Mouse (Mus musculus) myocyte (in vitro differentiated cells): ENCODE data around the gene Tpsab1. TPM values are rescaled to one million over a fixed set of nuclear protein-coding genes. Genes with fewer than 3 reads are reported as not detected.

Experiments used
- H3K27me3 ChIP-seq: one replicate; pipeline ENCODE4 v1.6.1; 2011; ENCODE audit not compliant: control insufficient read depth, insufficient read depth, insufficient read length
- H3K36me3 ChIP-seq: one replicate; pipeline ENCODE4 v1.6.1; 2011; ENCODE audit not compliant: control insufficient read depth, insufficient read depth
- H3K4me2 ChIP-seq: one replicate; pipeline ENCODE4 v1.6.1; 2011; ENCODE audit warnings: low read depth, control low read depth
- H3K4me3 ChIP-seq: one replicate; pipeline ENCODE4 v1.5.1; 2011; ENCODE audit warnings: mild to moderate bottlenecking, control low read depth, moderate library complexity
- H3K79me2 ChIP-seq: one replicate; pipeline ENCODE4 v1.6.1; 2011; ENCODE audit not compliant: control insufficient read depth, insufficient read depth
- H3ac ChIP-seq: one replicate; pipeline ENCODE4 v1.6.1; 2011; ENCODE audit not compliant: control insufficient read depth, insufficient read length
- CEBPB ChIP-seq: IDR thresholded peaks from 2 replicates; pipeline ENCODE4 v1.6.1; 2011; ENCODE audit warnings: mild to moderate bottlenecking, moderate library complexity; ENCODE audit not compliant: poor library complexity, insufficient read depth, severe bottlenecking
- E2F4 ChIP-seq: IDR thresholded peaks from one replicate; pipeline ENCODE4 v1.6.1; 2011; ENCODE audit warnings: mild to moderate bottlenecking, control low read depth, moderate library complexity; ENCODE audit not compliant: insufficient read depth
- MAX ChIP-seq: IDR thresholded peaks from one replicate; pipeline ENCODE4 v1.6.1; 2011; ENCODE audit warnings: low read depth, mild to moderate bottlenecking, control low read depth
- MYOD1 ChIP-seq, 3 experiments: IDR thresholded peaks; one replicate each; pipeline ENCODE4 v1.6.1; 2011; ENCODE audit warnings: control low read depth in 2 of 3, low read depth in 2 of 3, mild to moderate bottlenecking in 2 of 3, moderate library complexity in 1 of 3; ENCODE audit not compliant: insufficient read length in 2 of 3, control insufficient read depth in 1 of 3
- MYOG ChIP-seq, 3 experiments: IDR thresholded peaks; one replicate each; pipeline ENCODE4 v1.6.1; 2011; ENCODE audit warnings: control low read depth in 2 of 3, low read depth in 2 of 3, mild to moderate bottlenecking in 2 of 3; ENCODE audit not compliant: insufficient read length in 2 of 3, control insufficient read depth in 1 of 3, insufficient read depth in 1 of 3
- POLR2A ChIP-seq: IDR thresholded peaks from one replicate; pipeline ENCODE4 v1.6.1; 2011; ENCODE audit warnings: low read depth, mild to moderate bottlenecking, control low read depth, moderate library complexity; ENCODE audit not compliant: insufficient read length
- POLR2AphosphoS2 ChIP-seq: IDR thresholded peaks from one replicate; pipeline ENCODE4 v1.6.1; 2011; ENCODE audit warnings: low read depth, control low read depth; ENCODE audit not compliant: insufficient read length
- REST ChIP-seq: IDR thresholded peaks from one replicate; pipeline ENCODE4 v1.6.1; 2011; ENCODE audit warnings: mild to moderate bottlenecking, control low read depth, moderate library complexity; ENCODE audit not compliant: insufficient read depth, insufficient read length
- SRF ChIP-seq: IDR thresholded peaks from one replicate; pipeline ENCODE4 v1.6.1; 2011; ENCODE audit warnings: low read depth; ENCODE audit not compliant: control insufficient read depth, insufficient read length
- TCF12 ChIP-seq: IDR thresholded peaks from one replicate; pipeline ENCODE4 v1.6.1; 2011; ENCODE audit warnings: mild to moderate bottlenecking, control low read depth; ENCODE audit not compliant: poor library complexity, insufficient read depth, severe bottlenecking
- TCF3 ChIP-seq: IDR thresholded peaks from one replicate; pipeline ENCODE4 v1.6.1; 2011; ENCODE audit warnings: low read depth, control low read depth; ENCODE audit not compliant: insufficient read length
- USF1 ChIP-seq: IDR thresholded peaks from one replicate; pipeline ENCODE4 v1.6.1; 2011; ENCODE audit warnings: low read depth, mild to moderate bottlenecking, control low read depth, moderate library complexity
- polyA plus RNA-seq: library from polyadenylated mRNA; unstranded; fragments of >200 nt; fragmentation: generic; extraction: Trizol; gene quantifications from one replicate; pipeline ENCODE4 v1.2.1, GENCODE M21; 2012; ENCODE audit warnings: missing spikeins

Gene Tpsab1
- polyA plus RNA-seq, 1 experiment = 0.47 TPM

GRCm38 (mm10) chr17:25338218-25338617, 7.1 kb downstream of the Tpsab1 start:
- Histone ChIP-seq H3K79me2 (no peaks in the 10 kb centered on the region), H3K36me3 (no peaks in the 10 kb centered on the region), H3K4me3 (no peak overlapping the region), H3K4me2 (no peak overlapping the region), H3K27me3 (peaks cover 15% of the 10 kb centered on the region), H3ac (no peak overlapping the region)
- TF ChIP-seq TCF12 = no peak
- no peak for TF ChIP-seq MAX
- no peak for TF ChIP-seq POLR2AphosphoS2
- no peak for TF ChIP-seq USF1
- no peak for TF ChIP-seq POLR2A
- TF ChIP-seq MYOD1 (IDR thresholded peaks at IDR 0.05; ENCODE audit: control insufficient read depth in 1 of 3, insufficient read length in 2 of 3, low read depth in 2 of 3) = no peak
- no peak for TF ChIP-seq CEBPB
- no peak for TF ChIP-seq E2F4
- no peak for TF ChIP-seq MYOG (IDR thresholded peaks at IDR 0.05; ENCODE audit: control insufficient read depth in 1 of 3, insufficient read depth in 1 of 3, insufficient read length in 2 of 3, low read depth in 2 of 3)
- no peak for TF ChIP-seq SRF
- no peak for TF ChIP-seq REST
- TF ChIP-seq TCF3 = no peak

- no peak for TF ChIP-seq TCF12
- TF ChIP-seq MYOD1 (IDR thresholded peaks at IDR 0.05; ENCODE audit: control insufficient read depth in 1 of 3, insufficient read length in 2 of 3, low read depth in 2 of 3) = no peak
- no peak for TF ChIP-seq POLR2AphosphoS2
- no peak for TF ChIP-seq MYOG (IDR thresholded peaks at IDR 0.05; ENCODE audit: control insufficient read depth in 1 of 3, insufficient read depth in 1 of 3, insufficient read length in 2 of 3, low read depth in 2 of 3)
- no peak for TF ChIP-seq POLR2A
- TF ChIP-seq CEBPB = no peak
- TF ChIP-seq REST = no peak
- TF ChIP-seq E2F4 = no peak
- no peak for TF ChIP-seq SRF
- no peak for TF ChIP-seq TCF3
- TF ChIP-seq MAX = no peak
- no peak for TF ChIP-seq USF1
- Histone ChIP-seq H3K4me2 (no peak overlapping the region), H3K27me3 (peaks cover 41% of the 10 kb centered on the region), H3K79me2 (no peaks in the 10 kb centered on the region), H3K36me3 (no peaks in the 10 kb centered on the region), H3ac (no peak overlapping the region), H3K4me3 (no peak overlapping the region)
These were observed 11.4 kb downstream of the Tpsab1 start for GRCm38 (mm10) chr17:25333943-25334342.

GRCm38 (mm10) chr17:25332321-25332720, 13.0 kb downstream of the Tpsab1 start:
- no peaks in the 10 kb centered on the region for H3K79me2 ChIP-seq
- H3K4me3 ChIP-seq = no peak overlapping the region
- H3K27me3 ChIP-seq = peaks cover 52% of the 10 kb centered on the region
- no peaks in the 10 kb centered on the region for H3K36me3 ChIP-seq
- H3K4me2 ChIP-seq = no peak overlapping the region
- TF ChIP-seq SRF (no peak), POLR2A (no peak), MAX (no peak), TCF12 (no peak), TCF3 (no peak)
- no peak overlapping the region for H3ac ChIP-seq

- no peak overlapping the region for H3ac ChIP-seq
- H3K4me3 ChIP-seq = no peak overlapping the region
- no peaks in the 10 kb centered on the region for H3K36me3 ChIP-seq
- TF ChIP-seq TCF3 = no peak
- TF ChIP-seq CEBPB = no peak
- no peak for TF ChIP-seq MYOD1 (IDR thresholded peaks at IDR 0.05; ENCODE audit: control insufficient read depth in 1 of 3, insufficient read length in 2 of 3, low read depth in 2 of 3)
- no peak for TF ChIP-seq MYOG (IDR thresholded peaks at IDR 0.05; ENCODE audit: control insufficient read depth in 1 of 3, insufficient read depth in 1 of 3, insufficient read length in 2 of 3, low read depth in 2 of 3)
- TF ChIP-seq REST = no peak
- TF ChIP-seq MAX = no peak
- peaks cover 56% of the 10 kb centered on the region for H3K27me3 ChIP-seq
- H3K79me2 ChIP-seq = no peaks in the 10 kb centered on the region
- no peak overlapping the region for H3K4me2 ChIP-seq
These were observed 22.4 kb downstream of the Tpsab1 start for GRCm38 (mm10) chr17:25322930-25323329.

GRCm38 (mm10) chr17:25320819-25321218, 24.5 kb downstream of the Tpsab1 start:
- H3K27me3 ChIP-seq = peaks cover 48% of the 10 kb centered on the region
- H3K4me2 ChIP-seq = no peak overlapping the region
- no peak for TF ChIP-seq POLR2AphosphoS2
- no peak for TF ChIP-seq MYOG (IDR thresholded peaks at IDR 0.05; ENCODE audit: control insufficient read depth in 1 of 3, insufficient read depth in 1 of 3, insufficient read length in 2 of 3, low read depth in 2 of 3)
- no peak for TF ChIP-seq REST
- no peak for TF ChIP-seq POLR2A
- TF ChIP-seq TCF3 = no peak
- TF ChIP-seq SRF = no peak
- no peak for TF ChIP-seq MYOD1 (IDR thresholded peaks at IDR 0.05; ENCODE audit: control insufficient read depth in 1 of 3, insufficient read length in 2 of 3, low read depth in 2 of 3)
- TF ChIP-seq USF1 = no peak
- H3K79me2 ChIP-seq = no peaks in the 10 kb centered on the region
- H3K4me3 ChIP-seq = no peak overlapping the region
- no peak overlapping the region for H3ac ChIP-seq
- no peaks in the 10 kb centered on the region for H3K36me3 ChIP-seq
